Mouse (Mus musculus): ENCODE data around the gene Ceacam16.

DNA sequence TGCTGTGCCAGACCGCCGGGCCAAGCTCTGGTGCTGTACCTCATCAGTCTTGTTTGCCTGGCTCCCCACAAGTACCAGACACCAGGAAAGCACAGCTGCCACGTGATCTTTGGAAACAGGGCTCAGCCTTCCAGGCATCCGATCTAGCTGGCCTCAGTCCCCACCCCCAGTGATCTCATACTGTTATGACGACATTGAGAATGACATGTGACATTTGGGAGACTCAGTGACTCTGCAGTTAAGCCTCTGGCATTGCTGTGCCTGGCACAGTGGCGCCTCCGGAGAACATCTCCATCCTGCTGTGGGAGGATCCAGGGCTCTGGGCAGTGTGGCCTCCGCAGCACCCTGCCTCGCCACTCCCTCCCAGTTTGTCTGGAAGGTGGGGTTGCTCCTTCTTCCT lies 29.3 kb downstream of the Ceacam16 start:
- TF ChIP-seq CTCF (IDR thresholded peaks at IDR 0.05; ENCODE audit: control insufficient read depth, insufficient read depth, insufficient read length) (no peak), MAX (IDR thresholded peaks at IDR 0.05) (no peak), USF1 (IDR thresholded peaks at IDR 0.05; ENCODE audit: low read depth) (peak; percentile 26), CEBPB (IDR thresholded peaks at IDR 0.05; ENCODE audit: low read depth) (no peak)
